Mouse (Mus musculus) neutrophil, adult 5-6 weeks (primary cell): ENCODE data around the gene Inf2. TPM values are rescaled to one million over a fixed set of nuclear protein-coding genes. Genes with fewer than 3 reads are reported as not detected.
A peak's percentile ranks its signal among the peaks of the same experiment; 100 is the strongest.

Experiments used
- ATAC-seq: fragments of 151-379, 151-347 bp; 2 replicates; pipeline ENCODE4 v1.8.0; 2017; ENCODE audit warnings: mild to moderate bottlenecking, moderate TSS enrichment; ENCODE audit not compliant: insufficient number of reproducible peaks, poor library complexity, low FRiP score, severe bottlenecking; ENCODE audit errors: extremely low read depth
- total RNA-seq: library from RNA; stranded (forward); fragments of 200-1000 nt; gene quantifications from 2 replicates; pipeline ENCODE4 v1.2.3, GENCODE M21; 2017

Inf2 gene
- 5.8 and 6.5 TPM in 2 replicates for total RNA-seq

- ATAC-seq = peak; percentile 34; the same call in 1 of the 2 replicates
These were observed at the start of gene Inf2 for GRCm38 (mm10) chr12:112588426-112589256. Gene Inf2, plus strand, starts transcription at chr12:112588784.

GRCm38 (mm10) chr12:112539466-112539965 lies 49.1 kb upstream of the Inf2 start:
- ATAC-seq = no peak

GRCm38 (mm10) chr12:112540321-112540720 lies 48.3 kb upstream of the Inf2 start:
- ATAC-seq = no peak

- no peak for ATAC-seq
These were observed 47.0 kb upstream of the Inf2 start for GRCm38 (mm10) chr12:112541483-112542091.

GRCm38 (mm10) chr12:112542257-112542919 lies 46.2 kb upstream of the Inf2 start:
- ATAC-seq = no peak

GRCm38 (mm10) chr12:112542920-112543300 lies 45.7 kb upstream of the Inf2 start:
- peak; percentile 51; the same call in 1 of the 2 replicates for ATAC-seq

GRCm38 (mm10) chr12:112543941-112544340 lies 44.6 kb upstream of the Inf2 start:
- no peak for ATAC-seq

- no peak for ATAC-seq
These were observed 43.5 kb upstream of the Inf2 start for GRCm38 (mm10) chr12:112544946-112545701.

GRCm38 (mm10) chr12:112546110-112546509 lies 42.5 kb upstream of the Inf2 start:
- ATAC-seq = no peak

- ATAC-seq = no peak
These were observed 39.3 kb upstream of the Inf2 start for GRCm38 (mm10) chr12:112549287-112549686.

GRCm38 (mm10) chr12:112551861-112552375 lies 36.7 kb upstream of the Inf2 start:
- ATAC-seq = peak; percentile 88

GRCm38 (mm10) chr12:112552520-112552919 lies 36.1 kb upstream of the Inf2 start:
- ATAC-seq = no peak

- ATAC-seq = no peak
These were observed 33.7 kb upstream of the Inf2 start for GRCm38 (mm10) chr12:112554900-112555299.

- ATAC-seq = no peak
These were observed 32.0 kb upstream of the Inf2 start for GRCm38 (mm10) chr12:112556531-112557060.

- no peak for ATAC-seq
These were observed 31.4 kb upstream of the Inf2 start for GRCm38 (mm10) chr12:112557219-112557618.

GRCm38 (mm10) chr12:112559231-112559630 lies 29.4 kb upstream of the Inf2 start:
- no peak for ATAC-seq

- ATAC-seq = no peak
These were observed 28.9 kb upstream of the Inf2 start for GRCm38 (mm10) chr12:112559671-112560070.

GRCm38 (mm10) chr12:112560176-112560797 lies 28.3 kb upstream of the Inf2 start:
- no peak for ATAC-seq
